Mouse (Mus musculus): ENCODE results near the gene Rpl27a. TPM values are rescaled to one million over a fixed set of nuclear protein-coding genes. Genes with fewer than 3 reads are reported as not detected.
A peak's percentile ranks its signal among the peaks of the same experiment; 100 is the strongest.

Gene Rpl27a
- polyA plus RNA-seq, 1 experiment: 1,692 TPM

DNA sequence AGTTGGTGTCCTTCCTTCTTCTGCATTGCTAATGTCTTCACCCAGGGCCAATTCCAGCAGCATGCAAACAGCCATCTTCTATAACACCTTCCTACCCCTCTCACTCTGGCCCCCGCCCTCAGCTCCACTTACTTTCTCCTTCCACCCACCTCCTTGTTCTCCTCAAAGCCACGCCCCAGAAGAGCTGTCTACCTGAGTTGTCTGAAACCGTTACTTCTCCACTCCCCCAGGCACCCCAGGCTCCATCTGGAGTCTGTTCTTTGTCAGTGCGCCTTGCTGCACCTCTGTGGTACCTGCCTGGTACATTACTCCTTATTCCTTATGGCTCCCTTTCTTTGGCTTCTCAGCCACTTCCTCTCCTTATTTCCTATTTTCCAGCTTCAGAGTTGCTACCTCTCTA lies 14.2 kb downstream of the Rpl27a start:
- peaks cover 49% of the 10 kb centered on the region for H3K36me3 ChIP-seq (ENCODE audit: control insufficient read depth, insufficient read depth)
- no peak for TF ChIP-seq MYOD1 (IDR thresholded peaks at IDR 0.05; ENCODE audit: control insufficient read depth, insufficient read length, low read depth)
- no peak for TF ChIP-seq MAX (IDR thresholded peaks at IDR 0.05)
- no peak for TF ChIP-seq CTCF (IDR thresholded peaks at IDR 0.05; ENCODE audit: control insufficient read depth, insufficient read depth, insufficient read length)
- no peak for TF ChIP-seq FOSL1 (IDR thresholded peaks at IDR 0.05; ENCODE audit: insufficient read depth, low read length, poor library complexity, severe bottlenecking)
- no peak for TF ChIP-seq MYOG (IDR thresholded peaks at IDR 0.05; ENCODE audit: control insufficient read depth, extremely low read depth, insufficient read length)
- TF ChIP-seq CEBPB (IDR thresholded peaks at IDR 0.05; ENCODE audit: low read depth): no peak
- TF ChIP-seq USF1 (IDR thresholded peaks at IDR 0.05; ENCODE audit: low read depth): no peak

GRCm38 (mm10) chr7:109533888-109534287 lies 14.9 kb downstream of the Rpl27a start:
- Histone ChIP-seq H3K79me2 (ENCODE audit: control insufficient read depth, insufficient read depth) (no peaks in the 10 kb centered on the region), H3K36me3 (ENCODE audit: control insufficient read depth, insufficient read depth) (peaks cover 56% of the 10 kb centered on the region), H3ac (ENCODE audit: control insufficient read depth, insufficient read length, low read depth) (no peak overlapping the region), H3K27me3 (ENCODE audit: control insufficient read depth, insufficient read depth, insufficient read length) (no peaks in the 10 kb centered on the region), H3K4me3 (ENCODE audit: insufficient read depth, poor library complexity, severe bottlenecking) (no peak overlapping the region), H3K79me3 (ENCODE audit: low read depth) (no peaks in the 10 kb centered on the region)
- TF ChIP-seq USF1 (IDR thresholded peaks at IDR 0.05; ENCODE audit: low read depth) (no peak), MYOD1 (IDR thresholded peaks at IDR 0.05; ENCODE audit: control insufficient read depth, insufficient read length, low read depth) (no peak), CTCF (IDR thresholded peaks at IDR 0.05; ENCODE audit: control insufficient read depth, insufficient read depth, insufficient read length) (no peak), MYOG (IDR thresholded peaks at IDR 0.05; ENCODE audit: control insufficient read depth, extremely low read depth, insufficient read length) (no peak), FOSL1 (IDR thresholded peaks at IDR 0.05; ENCODE audit: insufficient read depth, low read length, poor library complexity, severe bottlenecking) (no peak), CEBPB (IDR thresholded peaks at IDR 0.05; ENCODE audit: low read depth) (no peak), MAX (IDR thresholded peaks at IDR 0.05) (no peak)

More for the DNA sequence above, 14.2 kb downstream of the Rpl27a start:
- Histone ChIP-seq H3ac (ENCODE audit: control insufficient read depth, insufficient read length, low read depth) (no peak overlapping the region), H3K79me2 (ENCODE audit: control insufficient read depth, insufficient read depth) (no peaks in the 10 kb centered on the region), H3K79me3 (ENCODE audit: low read depth) (no peaks in the 10 kb centered on the region), H3K27me3 (ENCODE audit: control insufficient read depth, insufficient read depth, insufficient read length) (no peaks in the 10 kb centered on the region), H3K4me3 (ENCODE audit: insufficient read depth, poor library complexity, severe bottlenecking) (no peak overlapping the region)

DNA sequence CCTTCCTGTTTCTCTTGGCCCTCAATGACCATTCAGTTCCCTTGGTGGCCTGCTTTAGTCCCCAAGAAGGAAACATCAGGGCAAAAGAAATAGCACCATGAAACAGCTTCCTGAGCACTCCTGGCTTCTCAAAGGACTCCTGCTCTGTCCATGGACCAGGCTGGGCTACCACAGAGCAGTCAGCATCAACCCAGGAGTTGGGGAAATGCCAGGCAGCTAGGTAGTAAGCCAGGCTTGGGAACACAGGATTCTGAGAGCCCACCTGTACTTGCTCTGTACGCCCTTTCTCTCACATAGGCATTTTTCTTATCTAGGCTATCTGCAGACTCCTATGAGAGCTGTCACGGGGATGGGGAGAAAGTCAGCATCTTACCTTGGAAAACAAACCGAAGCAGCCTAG lies 16.0 kb downstream of the Rpl27a start:
- H3K4me3 ChIP-seq (ENCODE audit: insufficient read depth, poor library complexity, severe bottlenecking): no peak overlapping the region
- TF ChIP-seq USF1 (IDR thresholded peaks at IDR 0.05; ENCODE audit: low read depth): no peak
- TF ChIP-seq MAX (IDR thresholded peaks at IDR 0.05): no peak
- TF ChIP-seq MYOD1 (IDR thresholded peaks at IDR 0.05; ENCODE audit: control insufficient read depth, insufficient read length, low read depth): no peak
- no peak for TF ChIP-seq CTCF (IDR thresholded peaks at IDR 0.05; ENCODE audit: control insufficient read depth, insufficient read depth, insufficient read length)
- no peak for TF ChIP-seq CEBPB (IDR thresholded peaks at IDR 0.05; ENCODE audit: low read depth)
- TF ChIP-seq MYOG (IDR thresholded peaks at IDR 0.05; ENCODE audit: control insufficient read depth, extremely low read depth, insufficient read length): no peak
- TF ChIP-seq FOSL1 (IDR thresholded peaks at IDR 0.05; ENCODE audit: insufficient read depth, low read length, poor library complexity, severe bottlenecking): no peak
- H3K79me2 ChIP-seq (ENCODE audit: control insufficient read depth, insufficient read depth): no peaks in the 10 kb centered on the region
- H3K27me3 ChIP-seq (ENCODE audit: control insufficient read depth, insufficient read depth, insufficient read length): no peaks in the 10 kb centered on the region
- no peak overlapping the region for H3ac ChIP-seq (ENCODE audit: control insufficient read depth, insufficient read length, low read depth)
- H3K79me3 ChIP-seq (ENCODE audit: low read depth): no peaks in the 10 kb centered on the region
- H3K36me3 ChIP-seq (ENCODE audit: control insufficient read depth, insufficient read depth): peaks cover 61% of the 10 kb centered on the region

DNA sequence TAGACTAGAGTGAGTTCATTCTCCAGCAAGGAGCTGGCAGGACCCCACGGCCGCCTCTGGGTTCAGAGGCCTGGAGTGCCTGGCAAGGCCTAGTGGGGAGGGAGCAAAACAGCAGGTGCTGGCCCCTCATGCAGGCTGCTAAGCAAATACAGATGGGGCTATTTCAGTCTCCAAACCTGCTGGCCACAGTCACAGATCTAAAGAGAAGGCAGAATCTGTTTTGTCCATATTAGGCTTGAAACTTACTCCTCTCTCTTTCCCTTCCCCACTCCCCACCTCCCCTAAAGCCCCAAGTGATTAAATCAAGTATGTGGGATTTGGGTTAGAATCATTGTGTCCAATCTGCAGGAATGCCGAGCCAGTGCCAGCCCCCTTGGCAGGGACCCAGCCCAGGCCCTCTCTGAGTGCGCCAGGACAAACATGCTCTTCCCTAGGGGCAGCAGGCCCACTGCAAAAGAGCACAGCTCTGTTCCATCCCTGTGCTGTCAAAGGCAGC lies 17.6 kb downstream of the Rpl27a start:
- no peaks in the 10 kb centered on the region for H3K79me2 ChIP-seq (ENCODE audit: control insufficient read depth, insufficient read depth)
- no peaks in the 10 kb centered on the region for H3K79me3 ChIP-seq (ENCODE audit: low read depth)
- H3K4me3 ChIP-seq (ENCODE audit: insufficient read depth, poor library complexity, severe bottlenecking): no peak overlapping the region
- no peak overlapping the region for H3ac ChIP-seq (ENCODE audit: control insufficient read depth, insufficient read length, low read depth)
- H3K36me3 ChIP-seq (ENCODE audit: control insufficient read depth, insufficient read depth): peaks cover 69% of the 10 kb centered on the region
- TF ChIP-seq MAX (IDR thresholded peaks at IDR 0.05): no peak
- peak; percentile 6 for TF ChIP-seq MYOD1 (IDR thresholded peaks at IDR 0.05; ENCODE audit: control insufficient read depth, insufficient read length, low read depth)
- H3K27me3 ChIP-seq (ENCODE audit: control insufficient read depth, insufficient read depth, insufficient read length): no peaks in the 10 kb centered on the region

GRCm38 (mm10) chr7:109540902-109541301 lies 22.0 kb downstream of the Rpl27a start:
- H3K4me3 ChIP-seq (ENCODE audit: insufficient read depth, poor library complexity, severe bottlenecking): no peak overlapping the region
- no peaks in the 10 kb centered on the region for H3K79me3 ChIP-seq (ENCODE audit: low read depth)
- H3K36me3 ChIP-seq (ENCODE audit: control insufficient read depth, insufficient read depth): peaks cover 67% of the 10 kb centered on the region
- H3K79me2 ChIP-seq (ENCODE audit: control insufficient read depth, insufficient read depth): no peaks in the 10 kb centered on the region
- H3K27me3 ChIP-seq (ENCODE audit: control insufficient read depth, insufficient read depth, insufficient read length): no peaks in the 10 kb centered on the region
- TF ChIP-seq USF1 (IDR thresholded peaks at IDR 0.05; ENCODE audit: low read depth) (no peak), CTCF (IDR thresholded peaks at IDR 0.05; ENCODE audit: control insufficient read depth, insufficient read depth, insufficient read length) (no peak), MAX (IDR thresholded peaks at IDR 0.05) (no peak), MYOD1 (IDR thresholded peaks at IDR 0.05; ENCODE audit: control insufficient read depth, insufficient read length, low read depth) (no peak), CEBPB (IDR thresholded peaks at IDR 0.05; ENCODE audit: low read depth) (no peak), MYOG (IDR thresholded peaks at IDR 0.05; ENCODE audit: control insufficient read depth, extremely low read depth, insufficient read length) (no peak), FOSL1 (IDR thresholded peaks at IDR 0.05; ENCODE audit: insufficient read depth, low read length, poor library complexity, severe bottlenecking) (no peak)
- no peak overlapping the region for H3ac ChIP-seq (ENCODE audit: control insufficient read depth, insufficient read length, low read depth)
